Mouse (Mus musculus) testis, adult 2 months (tissue): ENCODE measurements at regions not wholly inside any gene's neighbourhood (a gene's known extent, or its start where the extent isn't known, plus 50 kb on each side); places are given as distances from the start of the nearest gene placed in this dataset.

Experiments
- CTCF ChIP-seq: fragments of 200-500 bp; IDR thresholded peaks from 2 replicates; pipeline ENCODE4 v1.5.1; 2012; ENCODE audit warnings: low read depth, mild to moderate bottlenecking, inconsistent platforms, low read length, moderate library complexity; ENCODE audit not compliant: control insufficient read depth, insufficient read depth, insufficient replicate concordance
- POLR2A ChIP-seq: fragments of 200-500 bp; IDR thresholded peaks from 2 replicates; pipeline ENCODE4 v1.6.1; 2012; ENCODE audit warnings: low read depth, mild to moderate bottlenecking, inconsistent platforms, low read length, moderate library complexity; ENCODE audit not compliant: control insufficient read depth

GRCm38 (mm10) chr13:41955198-41955597 is 96.6 kb upstream of the Hivep1 start:
- no peak for TF ChIP-seq CTCF
- no peak for TF ChIP-seq POLR2A
